Mouse (Mus musculus): ENCODE results near the gene Ctnnbl1. TPM values are rescaled to one million over a fixed set of nuclear protein-coding genes. Genes with fewer than 3 reads are reported as not detected.

The Ctnnbl1 gene
- polyA plus RNA-seq, 1 experiment from 2014 or later: 97.1 TPM

DNA sequence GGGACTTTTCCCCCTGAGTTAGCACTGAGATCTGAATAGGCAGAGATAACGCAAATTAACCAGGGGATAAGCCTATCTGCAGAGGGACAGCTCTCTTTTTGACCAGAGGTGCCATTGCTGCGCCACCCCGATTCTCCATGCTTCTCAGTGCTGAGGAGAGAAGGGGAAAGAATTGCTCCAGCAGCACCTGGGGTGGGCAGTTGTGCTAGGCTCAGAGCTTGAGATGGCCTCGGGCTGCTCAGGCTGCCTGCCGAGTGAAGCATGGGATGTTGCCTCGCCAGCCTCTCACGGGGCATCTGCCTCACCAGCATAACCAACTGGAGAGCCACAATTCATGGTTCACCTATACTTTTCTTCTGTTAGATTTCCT is 15.2 kb downstream of the Ctnnbl1 start:
- 74% methylated on average over 7 of the region's 7 CpGs for WGBS
- Histone ChIP-seq H3K27ac (replicated peaks; ENCODE audit: low read depth, low read length) (no peak overlapping the region), H3K36me3 (replicated peaks; ENCODE audit: control insufficient read depth, insufficient read depth, low read depth, low read length) (no peaks in the 10 kb centered on the region), H3K4me3 (ENCODE audit: low read depth, low read length) (no peak overlapping the region), H3K27me3 (ENCODE audit: control insufficient read depth, insufficient read depth, low read length) (no peaks in the 10 kb centered on the region), H3K4me2 (ENCODE audit: low read depth, low read length) (no peak overlapping the region), H3K9me3 (replicated peaks; ENCODE audit: control insufficient read depth, low read length) (no peaks in the 10 kb centered on the region), H3K4me1 (ENCODE audit: control insufficient read depth, insufficient read depth, low read length) (peaks cover 3% of the 10 kb centered on the region; the same call in 1 of the 2 replicates), H3K9ac (replicated peaks; ENCODE audit: low read length) (no peak overlapping the region)
- DNase-seq (ENCODE audit: low spot score) (no peak), ATAC-seq (replicated peaks; ENCODE audit: insufficient number of reproducible peaks, low FRiP score, low TSS enrichment, low read depth) (no peak)

DNA sequence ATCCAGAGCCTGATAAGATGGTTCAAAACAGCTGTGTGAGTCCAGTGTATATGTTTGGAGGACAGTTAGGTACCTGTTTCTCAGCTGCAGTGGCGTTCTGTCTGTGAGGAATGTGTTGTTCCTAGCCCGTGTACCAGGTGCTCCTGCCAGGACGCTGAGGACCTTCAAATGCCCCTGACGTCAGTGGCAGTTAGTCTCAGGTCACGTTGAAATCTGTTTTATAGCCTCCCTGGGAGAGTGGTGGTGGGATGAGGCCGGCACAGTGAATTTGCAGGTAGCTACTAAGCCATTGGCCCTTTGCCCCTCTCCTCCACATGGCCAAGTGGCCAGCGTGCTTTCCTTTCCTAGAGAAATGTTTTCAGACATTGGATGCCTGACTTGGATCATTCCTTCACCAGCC is 18.6 kb downstream of the Ctnnbl1 start:
- Histone ChIP-seq H3K4me1 (ENCODE audit: control insufficient read depth, insufficient read depth, low read length) (peaks cover 3% of the 10 kb centered on the region; the same call in 1 of the 2 replicates), H3K4me2 (ENCODE audit: low read depth, low read length) (no peak overlapping the region), H3K9me3 (replicated peaks; ENCODE audit: control insufficient read depth, low read length) (no peaks in the 10 kb centered on the region), H3K27me3 (ENCODE audit: control insufficient read depth, insufficient read depth, low read length) (no peaks in the 10 kb centered on the region), H3K9ac (replicated peaks; ENCODE audit: low read length) (no peak overlapping the region), H3K27ac (replicated peaks; ENCODE audit: low read depth, low read length) (no peak overlapping the region), H3K36me3 (replicated peaks; ENCODE audit: control insufficient read depth, insufficient read depth, low read depth, low read length) (no peaks in the 10 kb centered on the region), H3K4me3 (ENCODE audit: low read depth, low read length) (no peak overlapping the region)
- ATAC-seq (replicated peaks; ENCODE audit: insufficient number of reproducible peaks, low FRiP score, low TSS enrichment, low read depth): no peak
- WGBS: 89% methylated on average over 7 of the region's 7 CpGs
- no peak for DNase-seq (ENCODE audit: low spot score)

DNA sequence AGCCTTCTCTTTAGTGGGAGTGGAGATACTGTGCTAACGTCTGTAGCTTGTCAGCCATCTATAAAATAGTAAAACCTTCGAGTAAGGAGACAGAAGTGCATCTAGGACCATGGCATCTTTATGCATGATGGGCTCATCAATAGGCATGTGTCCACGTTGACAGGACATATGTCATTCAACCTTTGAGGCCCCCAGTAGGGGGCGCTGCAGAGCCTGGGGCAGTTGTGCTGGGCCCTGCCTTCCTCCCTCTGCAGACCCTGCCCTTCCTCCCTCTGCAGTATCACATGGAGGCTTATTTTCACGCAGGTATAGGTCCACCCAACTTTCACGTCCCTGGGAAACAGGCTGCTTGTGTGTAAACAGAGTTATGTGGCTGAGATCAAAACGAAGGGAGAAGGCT is 19.0 kb downstream of the Ctnnbl1 start:
- ATAC-seq (replicated peaks; ENCODE audit: insufficient number of reproducible peaks, low FRiP score, low TSS enrichment, low read depth) (no peak), DNase-seq (ENCODE audit: low spot score) (no peak)
- 79% methylated on average over 7 of the region's 7 CpGs for WGBS
- H3K9ac ChIP-seq (replicated peaks; ENCODE audit: low read length): no peak overlapping the region
- H3K9me3 ChIP-seq (replicated peaks; ENCODE audit: control insufficient read depth, low read length): no peaks in the 10 kb centered on the region
- no peaks in the 10 kb centered on the region for H3K27me3 ChIP-seq (ENCODE audit: control insufficient read depth, insufficient read depth, low read length)
- H3K36me3 ChIP-seq (replicated peaks; ENCODE audit: control insufficient read depth, insufficient read depth, low read depth, low read length): no peaks in the 10 kb centered on the region
- H3K27ac ChIP-seq (replicated peaks; ENCODE audit: low read depth, low read length): no peak overlapping the region
- peaks cover 3% of the 10 kb centered on the region; the same call in 1 of the 2 replicates for H3K4me1 ChIP-seq (ENCODE audit: control insufficient read depth, insufficient read depth, low read length)
- H3K4me2 ChIP-seq (ENCODE audit: low read depth, low read length): no peak overlapping the region
- no peak overlapping the region for H3K4me3 ChIP-seq (ENCODE audit: low read depth, low read length)

DNA sequence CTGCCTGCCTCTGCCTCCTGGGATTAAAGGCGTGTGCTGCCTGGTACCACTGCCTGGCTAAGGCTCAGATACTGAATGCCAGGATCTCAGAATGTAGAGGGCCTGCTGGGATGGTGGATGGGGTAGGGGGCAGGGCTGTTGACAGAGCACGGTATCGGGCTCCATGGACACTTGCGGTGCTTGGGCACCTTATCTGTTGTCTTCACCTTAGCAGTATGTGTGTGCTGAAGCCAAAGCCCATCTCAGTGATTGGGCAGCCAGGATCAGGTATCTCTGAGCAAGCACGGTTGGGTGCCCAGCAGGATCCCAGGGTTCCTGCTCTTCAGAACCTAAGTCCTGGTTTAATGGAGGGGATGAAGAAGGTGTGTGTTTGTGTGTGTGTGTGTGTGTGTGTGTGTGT is 21.2 kb downstream of the Ctnnbl1 start:
- Histone ChIP-seq H3K27ac (replicated peaks; ENCODE audit: low read depth, low read length) (no peak overlapping the region), H3K36me3 (replicated peaks; ENCODE audit: control insufficient read depth, insufficient read depth, low read depth, low read length) (no peaks in the 10 kb centered on the region), H3K4me2 (ENCODE audit: low read depth, low read length) (no peak overlapping the region), H3K9me3 (replicated peaks; ENCODE audit: control insufficient read depth, low read length) (no peaks in the 10 kb centered on the region), H3K4me1 (ENCODE audit: control insufficient read depth, insufficient read depth, low read length) (no peaks in the 10 kb centered on the region), H3K4me3 (ENCODE audit: low read depth, low read length) (no peak overlapping the region), H3K9ac (replicated peaks; ENCODE audit: low read length) (no peak overlapping the region), H3K27me3 (ENCODE audit: control insufficient read depth, insufficient read depth, low read length) (no peaks in the 10 kb centered on the region)
- WGBS: 90% methylated on average over 5 of the region's 5 CpGs
- DNase-seq (ENCODE audit: low spot score) (no peak), ATAC-seq (replicated peaks; ENCODE audit: insufficient number of reproducible peaks, low FRiP score, low TSS enrichment, low read depth) (no peak)

DNA sequence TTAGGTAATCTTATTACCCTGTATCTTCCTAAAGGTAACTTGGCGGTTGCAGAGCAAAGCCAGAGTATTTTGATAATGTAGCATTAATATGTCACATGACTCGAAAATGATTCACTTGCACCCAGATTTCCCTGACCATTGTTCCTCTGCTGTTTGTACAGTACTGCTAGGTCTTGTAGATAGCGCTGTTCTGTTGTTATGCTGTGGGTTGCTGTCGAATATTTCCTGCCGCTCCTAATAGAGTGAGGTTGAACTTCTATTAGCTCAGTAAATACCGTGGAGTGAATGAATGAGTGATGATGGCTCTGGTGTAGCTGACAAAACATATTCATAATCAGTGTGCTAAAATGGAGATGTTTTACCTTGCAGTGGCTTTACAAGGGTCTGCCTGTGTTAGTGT is 22.5 kb downstream of the Ctnnbl1 start:
- H3K36me3 ChIP-seq (replicated peaks; ENCODE audit: control insufficient read depth, insufficient read depth, low read depth, low read length): no peaks in the 10 kb centered on the region
- no peak for ATAC-seq (replicated peaks; ENCODE audit: insufficient number of reproducible peaks, low FRiP score, low TSS enrichment, low read depth)
- H3K9ac ChIP-seq (replicated peaks; ENCODE audit: low read length): no peak overlapping the region
- no peaks in the 10 kb centered on the region for H3K27me3 ChIP-seq (ENCODE audit: control insufficient read depth, insufficient read depth, low read length)
- no peaks in the 10 kb centered on the region for H3K9me3 ChIP-seq (replicated peaks; ENCODE audit: control insufficient read depth, low read length)
- no peak for DNase-seq (ENCODE audit: low spot score)
- H3K4me1 ChIP-seq (ENCODE audit: control insufficient read depth, insufficient read depth, low read length): no peaks in the 10 kb centered on the region
- H3K27ac ChIP-seq (replicated peaks; ENCODE audit: low read depth, low read length): no peak overlapping the region
- WGBS: 92% methylated on average over 6 of the region's 6 CpGs
- H3K4me2 ChIP-seq (ENCODE audit: low read depth, low read length): no peak overlapping the region
- H3K4me3 ChIP-seq (ENCODE audit: low read depth, low read length): no peak overlapping the region

DNA sequence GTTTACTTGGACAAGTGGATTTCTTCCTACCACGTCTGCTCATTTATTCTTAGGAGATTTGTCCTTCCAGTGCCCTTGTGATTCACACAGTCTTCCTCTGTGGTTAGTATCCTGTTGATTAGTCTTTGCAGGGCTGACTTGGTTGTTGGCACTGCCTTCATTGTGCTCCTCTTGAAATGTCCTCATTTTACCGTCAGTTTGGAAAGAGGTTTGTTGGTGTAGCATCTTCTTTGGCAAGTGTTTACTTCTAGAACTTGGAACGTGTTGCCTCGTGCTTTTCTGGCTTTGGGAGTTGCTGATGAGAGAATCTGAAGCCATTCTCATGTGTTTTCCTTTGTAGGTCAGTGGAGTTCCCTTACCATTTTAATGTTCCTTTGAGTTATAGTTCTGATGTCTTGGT is 25.7 kb downstream of the Ctnnbl1 start:
- Histone ChIP-seq H3K4me2 (ENCODE audit: low read depth, low read length) (no peak overlapping the region), H3K4me1 (ENCODE audit: control insufficient read depth, insufficient read depth, low read length) (no peaks in the 10 kb centered on the region), H3K9ac (replicated peaks; ENCODE audit: low read length) (no peak overlapping the region), H3K27ac (replicated peaks; ENCODE audit: low read depth, low read length) (no peak overlapping the region), H3K36me3 (replicated peaks; ENCODE audit: control insufficient read depth, insufficient read depth, low read depth, low read length) (no peaks in the 10 kb centered on the region), H3K27me3 (ENCODE audit: control insufficient read depth, insufficient read depth, low read length) (no peaks in the 10 kb centered on the region), H3K9me3 (replicated peaks; ENCODE audit: control insufficient read depth, low read length) (no peaks in the 10 kb centered on the region), H3K4me3 (ENCODE audit: low read depth, low read length) (no peak overlapping the region)
- ATAC-seq (replicated peaks; ENCODE audit: insufficient number of reproducible peaks, low FRiP score, low TSS enrichment, low read depth): no peak
- 87% methylated on average over 4 of the region's 4 CpGs for WGBS
- DNase-seq (ENCODE audit: low spot score): no peak

DNA sequence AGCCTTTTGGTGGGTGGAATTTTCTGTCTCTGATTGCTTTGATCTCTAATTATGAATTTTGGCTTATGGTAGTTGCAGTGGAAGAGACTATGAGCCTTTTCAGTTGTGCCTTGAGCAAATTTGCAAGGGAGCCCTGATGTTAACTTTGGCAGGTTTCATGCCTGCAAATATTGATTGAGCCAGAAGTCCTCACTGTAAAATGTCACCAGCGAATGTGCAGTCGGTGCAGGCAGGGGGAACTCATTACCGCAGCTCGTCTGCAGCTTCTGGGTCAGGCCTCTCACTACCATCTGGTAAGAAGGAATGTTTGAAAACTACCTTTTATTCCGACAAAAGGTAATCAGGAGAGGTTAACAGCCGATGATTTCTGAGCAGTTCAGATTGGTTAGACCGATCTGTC is 29.4 kb downstream of the Ctnnbl1 start:
- ATAC-seq (replicated peaks; ENCODE audit: insufficient number of reproducible peaks, low FRiP score, low TSS enrichment, low read depth) (no peak), DNase-seq (ENCODE audit: low spot score) (no peak)
- H3K4me2 ChIP-seq (ENCODE audit: low read depth, low read length): no peak overlapping the region
- H3K4me3 ChIP-seq (ENCODE audit: low read depth, low read length): no peak overlapping the region
- H3K36me3 ChIP-seq (replicated peaks; ENCODE audit: control insufficient read depth, insufficient read depth, low read depth, low read length): no peaks in the 10 kb centered on the region
- H3K27me3 ChIP-seq (ENCODE audit: control insufficient read depth, insufficient read depth, low read length): no peaks in the 10 kb centered on the region
- H3K9ac ChIP-seq (replicated peaks; ENCODE audit: low read length): no peak overlapping the region
- no peaks in the 10 kb centered on the region for H3K9me3 ChIP-seq (replicated peaks; ENCODE audit: control insufficient read depth, low read length)
- H3K27ac ChIP-seq (replicated peaks; ENCODE audit: low read depth, low read length): no peak overlapping the region
- 62% methylated on average over 7 of the region's 7 CpGs for WGBS
- H3K4me1 ChIP-seq (ENCODE audit: control insufficient read depth, insufficient read depth, low read length): no peaks in the 10 kb centered on the region

DNA sequence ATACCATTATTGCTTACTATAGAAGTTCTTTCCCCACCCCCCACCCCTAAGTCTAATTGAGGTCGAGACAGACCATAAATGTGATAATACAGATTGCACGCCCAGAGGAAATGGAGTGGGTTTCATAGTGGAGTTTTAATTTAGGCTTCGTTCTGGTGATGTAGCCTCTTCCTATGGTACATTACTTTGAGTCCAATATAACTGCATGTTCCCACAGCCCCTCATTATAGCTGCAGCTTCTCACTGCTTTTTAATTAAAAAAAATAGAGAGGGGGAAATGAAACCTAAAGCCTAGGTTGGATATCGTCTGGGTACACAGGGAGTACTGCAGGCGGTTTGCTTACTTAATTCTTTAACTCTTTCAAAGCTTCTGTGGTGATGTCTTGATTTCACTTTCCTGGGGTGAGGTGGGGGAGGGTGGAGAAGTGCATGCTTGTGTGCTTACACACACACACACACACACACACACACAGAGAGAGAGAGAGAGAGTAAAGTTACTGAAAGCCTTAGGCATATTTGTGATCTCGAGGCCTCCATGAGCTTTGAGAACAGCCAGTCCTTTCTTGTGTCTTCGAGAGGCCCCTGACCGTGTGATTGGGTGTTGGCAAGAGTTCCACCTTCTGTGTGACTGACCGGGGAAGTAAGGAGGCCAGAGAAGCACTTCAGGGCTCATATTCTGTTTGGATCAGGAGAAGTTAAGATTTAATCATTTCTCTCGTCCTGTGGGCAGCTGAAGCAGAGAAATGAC is 31.7 kb downstream of the Ctnnbl1 start:
- H3K4me1 ChIP-seq (ENCODE audit: control insufficient read depth, insufficient read depth, low read length): no peaks in the 10 kb centered on the region
- no peak overlapping the region for H3K4me3 ChIP-seq (ENCODE audit: low read depth, low read length)
- ATAC-seq (replicated peaks; ENCODE audit: insufficient number of reproducible peaks, low FRiP score, low TSS enrichment, low read depth): no peak
- H3K9me3 ChIP-seq (replicated peaks; ENCODE audit: control insufficient read depth, low read length): no peaks in the 10 kb centered on the region
- whole genome bisulfite sequencing: 34% methylated on average over 10 of the region's 10 CpGs
- H3K27me3 ChIP-seq (ENCODE audit: control insufficient read depth, insufficient read depth, low read length): no peaks in the 10 kb centered on the region
- no peaks in the 10 kb centered on the region for H3K36me3 ChIP-seq (replicated peaks; ENCODE audit: control insufficient read depth, insufficient read depth, low read depth, low read length)
- no peak overlapping the region for H3K4me2 ChIP-seq (ENCODE audit: low read depth, low read length)
- H3K9ac ChIP-seq (replicated peaks; ENCODE audit: low read length): no peak overlapping the region
- no peak overlapping the region for H3K27ac ChIP-seq (replicated peaks; ENCODE audit: low read depth, low read length)
- peak; percentile 47 for DNase-seq (ENCODE audit: low spot score)
